Mouse (Mus musculus) liver, embryonic 14 days (tissue): ENCODE data around the gene Gm4767. TPM values are rescaled to one million over a fixed set of nuclear protein-coding genes. Genes with fewer than 3 reads are reported as not detected.

Experiments used
- polyA plus RNA-seq: library from polyadenylated mRNA; depleted of rRNA; stranded (reverse); fragments of >200 nt; gene quantifications from 2 replicates; pipeline ENCODE4 v1.2.3, GENCODE M21; 2012; rRNA removed

Gene Gm4767
- 0.17 and 0.23 TPM in 2 replicates for polyA plus RNA-seq

GRCm38 (mm10) chr10:81811899-81812298 lies at the start of gene Gm4767:
TSS of gene Gm4767 (plus strand) at chr10:81812186.

GRCm38 (mm10) chr10:81770506-81771403 lies 41.2 kb upstream of the Gm4767 start, which contains the start of gene Gm3055:
TSS of gene Gm3055 (minus strand) at chr10:81771161.

GRCm38 (mm10) chr10:81863409-81864407 lies 51.7 kb downstream of the Gm4767 start, which contains the start of gene Gm32687:
TSS of gene Gm32687 (plus strand) at chr10:81863934.

Other genes starting within 250 kb of the Gm4767 start
- gene Tle2, start 237.6 kb upstream of the Gm4767 start, polyA plus RNA-seq, result 4.2 and 4.8 TPM in 2 replicates
- 4.4 and 4.7 TPM in 2 replicates for gene Tle6, start 211.1 kb upstream of the Gm4767 start, polyA plus RNA-seq
- 2.6 and 2.8 TPM in 2 replicates for gene BC025920, start 205.9 kb upstream of the Gm4767 start, polyA plus RNA-seq
- 7.9 TPM in 2 replicates for gene Sirt6, start 184.4 kb upstream of the Gm4767 start, polyA plus RNA-seq
- 5.1 and 5.4 TPM in 2 replicates for gene Ankrd24, start 183.6 kb upstream of the Gm4767 start, polyA plus RNA-seq
- gene Gm10778, start 163.1 kb upstream of the Gm4767 start, polyA plus RNA-seq, result 0.95 and 0.99 TPM in 2 replicates
- 1.6 and 1.8 TPM in 2 replicates for gene Zfp433, start 107.4 kb upstream of the Gm4767 start, polyA plus RNA-seq
- 0.48 and 0.74 TPM in 2 replicates for gene Gm3055, start 41.0 kb upstream of the Gm4767 start, polyA plus RNA-seq
- 0.95 and 1.0 TPM in 2 replicates for gene Gm32687, start 51.7 kb downstream of the Gm4767 start, polyA plus RNA-seq
- 0.16 and 0.20 TPM in 2 replicates for gene Zfp781, start 118.3 kb downstream of the Gm4767 start, polyA plus RNA-seq
- 1.3 and 1.6 TPM in 2 replicates for gene Zfp873, start 235.9 kb downstream of the Gm4767 start, polyA plus RNA-seq